14 mouse cellular contexts compared by ENCODE assay signal in genomic region chr19:6454041-6454720, GRCm38 (mm10). TPM values are rescaled to one million over a fixed set of nuclear protein-coding genes. Genes with fewer than 3 reads are reported as not detected.
DNase-seq lines count a peak whose midpoint lies in the region; ATAC-seq and TF ChIP-seq lines count a peak whose summit lies in the region.
"Had no signal": no experiment of that assay in that cellular context is flagged by ENCODE, and none has a peak within 500 bp of the region (broad histone marks: within the 10 kb centered on the region; RNA-seq: fewer than 3 reads in every experiment).

No protein-coding gene starts in this region.

- H3K9me3 ChIP-seq in midbrain, embryonic 10.5 days (replicated peaks), result no peaks in the 10 kb centered on the region
- no peaks in the 10 kb centered on the region for H3K9me3 ChIP-seq in midbrain, embryonic 11.5 days (ENCODE audit: control insufficient read depth, low read length)
- no peaks in the 10 kb centered on the region for H3K9me3 ChIP-seq in forebrain, embryonic 13.5 days (replicated peaks)
- H3K9me3 ChIP-seq in liver, postnatal 0 days (ENCODE audit: low read length), result no peaks in the 10 kb centered on the region
- H3K9me3 ChIP-seq: heart, embryonic 15.5 days; limb, embryonic 13.5 days; stomach, embryonic 15.5 days had no signal

- 67% methylated on average over 10 of the region's 10 CpGs for WGBS in midbrain, embryonic 10.5 days
- 69% methylated on average over 10 of the region's 10 CpGs for WGBS in midbrain, embryonic 11.5 days
- 65% methylated on average over 10 of the region's 10 CpGs for WGBS in forebrain, embryonic 13.5 days
- 56% methylated on average over 10 of the region's 10 CpGs for WGBS in liver, postnatal 0 days (ENCODE audit: insufficient replicate concordance)

- ATAC-seq in midbrain, embryonic 11.5 days (ENCODE audit: low FRiP score), result no peak
- ATAC-seq in forebrain, embryonic 13.5 days, result no peak
- peak; percentile 49 for ATAC-seq in megakaryocyte progenitor cell, adult 5-6 weeks (replicated peaks; ENCODE audit: poor library complexity)
- ATAC-seq in liver, postnatal 0 days, result no peak
- ATAC-seq: Patski had no signal

- H3K4me2 ChIP-seq in midbrain, embryonic 11.5 days, result no peak overlapping the region
- H3K4me2 ChIP-seq in forebrain, embryonic 13.5 days, result no peak overlapping the region
- no peak overlapping the region for H3K4me2 ChIP-seq in liver, postnatal 0 days (ENCODE audit: low read depth, low read length)
- H3K4me2 ChIP-seq: heart, embryonic 15.5 days; limb, embryonic 13.5 days; stomach, embryonic 15.5 days had no signal

- TF ChIP-seq CTCF in liver, postnatal 0 days (IDR thresholded peaks at IDR 0.05; ENCODE audit: low read depth), result no peak

- TF ChIP-seq EP300 in liver, postnatal 0 days (IDR thresholded peaks at IDR 0.05; ENCODE audit: low read depth), result no peak

- peaks cover 51% of the 10 kb centered on the region for H3K4me1 ChIP-seq in midbrain, embryonic 10.5 days
- H3K4me1 ChIP-seq in midbrain, embryonic 11.5 days (ENCODE audit: control insufficient read depth, insufficient read depth, low read length), result peaks cover 8% of the 10 kb centered on the region
- H3K4me1 ChIP-seq in forebrain, embryonic 13.5 days, result peaks cover 41% of the 10 kb centered on the region
- H3K4me1 ChIP-seq in liver, postnatal 0 days (ENCODE audit: insufficient read depth), result no peaks in the 10 kb centered on the region

- no peak for DNase-seq in midbrain, embryonic 10.5 days (ENCODE audit: low spot score)
- DNase-seq in midbrain, embryonic 11.5 days (ENCODE audit: low spot score, missing footprints), result no peak
- no peak for DNase-seq in liver, postnatal 0 days
- DNase-seq in adrenal gland, adult (ENCODE audit: inconsistent age in 2 of 2, low spot score in 1 of 2), result no peak
- no peak for DNase-seq in spleen, postnatal 10 days (ENCODE audit: low spot score in 2 of 2)
- DNase-seq: kidney, postnatal 14 days; lung, postnatal 36 days; thymus, postnatal 25 days had no signal

- H3K4me3 ChIP-seq in midbrain, embryonic 10.5 days, result no peak overlapping the region
- H3K4me3 ChIP-seq in midbrain, embryonic 11.5 days (ENCODE audit: low read depth, low read length), result no peak overlapping the region
- H3K4me3 ChIP-seq in forebrain, embryonic 13.5 days, result no peak overlapping the region
- no peak overlapping the region for H3K4me3 ChIP-seq in liver, postnatal 0 days (ENCODE audit: low read depth, low read length)
- H3K4me3 ChIP-seq: heart, embryonic 15.5 days; limb, embryonic 13.5 days; stomach, embryonic 15.5 days had no signal

- peaks cover 59% of the 10 kb centered on the region for H3K27me3 ChIP-seq in midbrain, embryonic 10.5 days (ENCODE audit: low read depth, poor library complexity, severe bottlenecking)
- H3K27me3 ChIP-seq in midbrain, embryonic 11.5 days (ENCODE audit: control insufficient read depth, insufficient read depth, low read length), result no peaks in the 10 kb centered on the region
- no peaks in the 10 kb centered on the region for H3K27me3 ChIP-seq in forebrain, embryonic 13.5 days
- H3K27me3 ChIP-seq in liver, postnatal 0 days (ENCODE audit: insufficient read depth, low read length), result 0 out of 2 replicates have a peak, but pooled peaks cover 5% of the 10 kb centered on the region
- H3K27me3 ChIP-seq: stomach, embryonic 15.5 days had no signal

- no peaks in the 10 kb centered on the region for H3K36me3 ChIP-seq in midbrain, embryonic 10.5 days
- H3K36me3 ChIP-seq in midbrain, embryonic 11.5 days (ENCODE audit: control insufficient read depth, insufficient read depth, low read length), result no peaks in the 10 kb centered on the region
- peaks cover 31% of the 10 kb centered on the region; the same call in 1 of the 2 replicates for H3K36me3 ChIP-seq in forebrain, embryonic 13.5 days (ENCODE audit: poor library complexity, severe bottlenecking)
- no peaks in the 10 kb centered on the region for H3K36me3 ChIP-seq in liver, postnatal 0 days (replicated peaks; ENCODE audit: insufficient read depth, low read length)
- H3K36me3 ChIP-seq: heart, embryonic 15.5 days; limb, embryonic 13.5 days; stomach, embryonic 15.5 days had no signal

- 0 out of 2 replicates have a peak overlapping the region, but pooled peaks have one; percentile 35 for H3K27ac ChIP-seq in midbrain, embryonic 10.5 days (replicated peaks)
- no peak overlapping the region for H3K27ac ChIP-seq in midbrain, embryonic 11.5 days (ENCODE audit: low read depth, low read length)
- peak overlapping the region; percentile 73 for H3K27ac ChIP-seq in forebrain, embryonic 13.5 days
- no peak overlapping the region for H3K27ac ChIP-seq in liver, postnatal 0 days (ENCODE audit: low read depth)
- H3K27ac ChIP-seq: heart, embryonic 15.5 days; limb, embryonic 13.5 days; stomach, embryonic 15.5 days had no signal

- no peak overlapping the region for H3K9ac ChIP-seq in midbrain, embryonic 11.5 days (ENCODE audit: low read length)
- no peak overlapping the region for H3K9ac ChIP-seq in forebrain, embryonic 13.5 days
- H3K9ac ChIP-seq in liver, postnatal 0 days (replicated peaks), result no peak overlapping the region
- H3K9ac ChIP-seq: heart, embryonic 15.5 days; limb, embryonic 13.5 days; stomach, embryonic 15.5 days had no signal

RNA-seq across cellular contexts. Expression of gene Nrxn2, which starts 35.6 kb away (rescaled TPM):
- polyA plus RNA-seq in midbrain, embryonic 10.5 days (2016; fragmentation: Nextera tagmentation; extraction: Ambion mirVana), result 5.1 and 7.2 TPM in 2 replicates
- 9.2 and 9.5 TPM in 2 replicates for polyA plus RNA-seq in midbrain, embryonic 11.5 days (2014; fragmentation: Nextera tagmentation; extraction: Ambion mirVana)
- 16.9 and 18.1 TPM in 2 replicates for polyA plus RNA-seq in forebrain, embryonic 13.5 days (2015; fragmentation: Nextera tagmentation; extraction: Ambion mirVana)
- total RNA-seq in megakaryocyte progenitor cell, adult 5-6 weeks (2015), result not detected in 2 replicates
- total RNA-seq in megakaryocyte progenitor cell, adult 5-6 weeks (2017), result not detected in 2 replicates
- polyA plus RNA-seq in liver, postnatal 0 days (2015; fragmentation: Nextera tagmentation; extraction: Ambion mirVana), result 0.96 and 0.97 TPM in 2 replicates
- polyA plus RNA-seq: Patski had no signal

RNA-seq across cellular contexts. Expression of gene Rasgrp2, which starts 55.0 kb away (rescaled TPM):
- 13.5 and 16.3 TPM in 2 replicates for polyA plus RNA-seq in midbrain, embryonic 10.5 days (2016; fragmentation: Nextera tagmentation; extraction: Ambion mirVana)
- 14.1 and 16.8 TPM in 2 replicates for polyA plus RNA-seq in midbrain, embryonic 11.5 days (2014; fragmentation: Nextera tagmentation; extraction: Ambion mirVana)
- polyA plus RNA-seq in forebrain, embryonic 13.5 days (2015; fragmentation: Nextera tagmentation; extraction: Ambion mirVana), result 21.1 and 25.1 TPM in 2 replicates
- total RNA-seq in megakaryocyte progenitor cell, adult 5-6 weeks (2015), result 223 and 244 TPM in 2 replicates
- 283 and 290 TPM in 2 replicates for total RNA-seq in megakaryocyte progenitor cell, adult 5-6 weeks (2017)
- polyA plus RNA-seq in liver, postnatal 0 days (2015; fragmentation: Nextera tagmentation; extraction: Ambion mirVana), result 90.7 and 93.5 TPM in 2 replicates

Comparison
In these comparisons a context has a peak if more than half of its experiments do, and no peak if none do; other contexts are left out.
1. H3K27ac ChIP-seq: peak in midbrain, embryonic 10.5 days (single experiment) and forebrain, embryonic 13.5 days (single experiment); none in midbrain, embryonic 11.5 days (single experiment) and liver, postnatal 0 days (single experiment).